Mouse (Mus musculus): ENCODE results near the gene Cdh13.

GRCm38 (mm10) chr8:119061671-119062070 lies 778.1 kb downstream of the Cdh13 start:
- TF ChIP-seq GATA1 (IDR thresholded peaks at IDR 0.05; ENCODE audit: borderline replicate concordance, low read length) (no peak), FLI1 (IDR thresholded peaks at IDR 0.05; ENCODE audit: low read length) (no peak)

All from megakaryocyte, embryonic 14.5 days (primary cell).